Mouse (Mus musculus) thymus, adult 2 months (tissue): ENCODE data around the gene Sap25. TPM values are rescaled to one million over a fixed set of nuclear protein-coding genes. Genes with fewer than 3 reads are reported as not detected.

ENCODE experiments used
- DNase-seq: peaks from one replicate; pipeline ENCODE4 v3.0.0; 2021
- H3K27ac ChIP-seq: fragments of 200-500 bp; 2 replicates; pipeline ENCODE4 v1.5.1; 2012; ENCODE audit warnings: low read length, control low read depth; ENCODE audit not compliant: control insufficient read depth, insufficient read depth
- H3K27me3 ChIP-seq: fragments of 200-500 bp; 2 replicates; pipeline ENCODE4 v1.6.1; 2012; ENCODE audit warnings: mild to moderate bottlenecking, low read length, moderate library complexity, mixed read lengths; ENCODE audit not compliant: control insufficient read depth, insufficient read depth
- H3K36me3 ChIP-seq: fragments of 200-500 bp; 2 replicates; pipeline ENCODE4 v1.6.1; 2012; ENCODE audit warnings: mild to moderate bottlenecking, low read length, moderate library complexity; ENCODE audit not compliant: control insufficient read depth, insufficient read depth
- H3K4me1 ChIP-seq: fragments of 200-500 bp; replicated peaks from 2 replicates; pipeline ENCODE4 v1.6.1; 2012; ENCODE audit warnings: low read length; ENCODE audit not compliant: control insufficient read depth, insufficient read depth
- H3K4me3 ChIP-seq: fragments of 200-500 bp; 2 replicates; pipeline ENCODE4 v1.5.1; 2012; ENCODE audit warnings: mild to moderate bottlenecking, low read length, control low read depth, moderate library complexity; ENCODE audit not compliant: control insufficient read depth, insufficient read depth
- CTCF ChIP-seq: fragments of 200-500 bp; IDR thresholded peaks from 2 replicates; pipeline ENCODE4 v1.5.1; 2012; ENCODE audit warnings: mild to moderate bottlenecking, control low read depth, low read length, moderate library complexity, borderline replicate concordance; ENCODE audit not compliant: control insufficient read depth, poor library complexity, insufficient read depth; ENCODE audit errors: extremely low read depth
- POLR2A ChIP-seq: fragments of 200-500 bp; IDR thresholded peaks from 2 replicates; pipeline ENCODE4 v1.6.1; 2012; ENCODE audit warnings: mild to moderate bottlenecking, low read length, control low read depth, moderate library complexity; ENCODE audit not compliant: control insufficient read depth, poor library complexity, insufficient read depth; ENCODE audit errors: extremely low read depth
- WGBS: fragments of 180-500 bp; shearing (Covaris S2); methylation state at CpG from one replicate; pipeline ENCODE4 v1.1.7; 2018; 5-methylcytosine and 5-hydroxymethylcytosine counted together
- polyA plus RNA-seq: library from polyadenylated mRNA; depleted of rRNA; stranded (reverse); fragments of >200 nt; gene quantifications from 2 replicates; pipeline ENCODE4 v1.2.3, GENCODE M21; 2012

Sap25 gene
- polyA plus RNA-seq, 1 experiment = 646 TPM

GRCm38 (mm10) chr5:137647827-137648601 lies 6.9 kb downstream of the Sap25 start:
- Histone ChIP-seq H3K27ac (no peak overlapping the region), H3K27me3 (no peaks in the 10 kb centered on the region; the same call in 1 of the 2 replicates), H3K36me3 (peaks cover 19% of the 10 kb centered on the region), H3K4me3 (no peak overlapping the region), H3K4me1 (peaks cover 10% of the 10 kb centered on the region)
- no peak for TF ChIP-seq CTCF
- no peak for TF ChIP-seq POLR2A
- 74% methylated on average over 9 of the region's 9 CpGs for whole genome bisulfite sequencing
- no peak for DNase-seq

- Histone ChIP-seq H3K4me3 (no peak overlapping the region), H3K36me3 (peaks cover 31% of the 10 kb centered on the region), H3K4me1 (peaks cover 11% of the 10 kb centered on the region), H3K27ac (no peak overlapping the region), H3K27me3 (no peaks in the 10 kb centered on the region; the same call in 1 of the 2 replicates)
- DNase-seq = no peak
- TF ChIP-seq POLR2A (no peak), CTCF (no peak)
- 78% methylated on average over 4 of the region's 4 CpGs for WGBS
Measured at GRCm38 (mm10) chr5:137649251-137649650, 8.1 kb downstream of the Sap25 start.

- whole genome bisulfite sequencing = 86% methylated on average over 18 of the region's 18 CpGs
- TF ChIP-seq POLR2A = no peak
- TF ChIP-seq CTCF = no peak
- DNase-seq = no peak
- Histone ChIP-seq H3K36me3 (peaks cover 38% of the 10 kb centered on the region), H3K4me1 (peaks cover 11% of the 10 kb centered on the region), H3K27me3 (no peaks in the 10 kb centered on the region; the same call in 1 of the 2 replicates), H3K4me3 (no peak overlapping the region), H3K27ac (no peak overlapping the region)
Measured at GRCm38 (mm10) chr5:137649669-137650571, 8.8 kb downstream of the Sap25 start.

- peaks cover 13% of the 10 kb centered on the region for H3K4me1 ChIP-seq
- no peak overlapping the region for H3K4me3 ChIP-seq
- TF ChIP-seq CTCF = no peak
- TF ChIP-seq POLR2A = no peak
- 65% methylated on average over 3 of the region's 3 CpGs for WGBS
- H3K36me3 ChIP-seq = peaks cover 50% of the 10 kb centered on the region
- peak overlapping the region; percentile 7; the same call in 1 of the 2 replicates for H3K27ac ChIP-seq
- peak; percentile 72 for DNase-seq
- H3K27me3 ChIP-seq = no peaks in the 10 kb centered on the region
Measured at GRCm38 (mm10) chr5:137652474-137652873, 11.3 kb downstream of the Sap25 start.

- 96% methylated on average over 10 of the region's 10 CpGs for WGBS
- no peak for TF ChIP-seq CTCF
- Histone ChIP-seq H3K4me1 (peaks cover 13% of the 10 kb centered on the region), H3K27ac (no peak overlapping the region), H3K36me3 (peaks cover 59% of the 10 kb centered on the region), H3K4me3 (no peak overlapping the region), H3K27me3 (no peaks in the 10 kb centered on the region)
- DNase-seq = no peak
Measured at GRCm38 (mm10) chr5:137653366-137653765, 12.2 kb downstream of the Sap25 start.

GRCm38 (mm10) chr5:137654746-137655145 lies 13.6 kb downstream of the Sap25 start:
- TF ChIP-seq POLR2A (no peak), CTCF (no peak)
- DNase-seq = no peak
- no peak overlapping the region for H3K4me3 ChIP-seq
- peaks cover 72% of the 10 kb centered on the region for H3K36me3 ChIP-seq
- H3K27me3 ChIP-seq = no peaks in the 10 kb centered on the region
- H3K4me1 ChIP-seq = peaks cover 11% of the 10 kb centered on the region
- WGBS = 84% methylated on average over 7 of the region's 7 CpGs
- no peak overlapping the region for H3K27ac ChIP-seq

- 56% methylated on average over 6 of the region's 6 CpGs for WGBS
- no peak overlapping the region for H3K27ac ChIP-seq
- H3K36me3 ChIP-seq = peaks cover 80% of the 10 kb centered on the region
- H3K27me3 ChIP-seq = no peaks in the 10 kb centered on the region
- H3K4me3 ChIP-seq = no peak overlapping the region
- TF ChIP-seq POLR2A (no peak), CTCF (peak; percentile 60; the same call in 1 of the 2 replicates)
- peak; percentile 59 for DNase-seq
- peaks cover 11% of the 10 kb centered on the region for H3K4me1 ChIP-seq
Measured at GRCm38 (mm10) chr5:137656977-137657376, 15.8 kb downstream of the Sap25 start.
